Mouse (Mus musculus): ENCODE results near the gene I830077J02Rik. TPM values are rescaled to one million over a fixed set of nuclear protein-coding genes. Genes with fewer than 3 reads are reported as not detected.

The I830077J02Rik gene
- polyA plus RNA-seq, 1 experiment from 2014 or later, result 0.45 TPM

DNA sequence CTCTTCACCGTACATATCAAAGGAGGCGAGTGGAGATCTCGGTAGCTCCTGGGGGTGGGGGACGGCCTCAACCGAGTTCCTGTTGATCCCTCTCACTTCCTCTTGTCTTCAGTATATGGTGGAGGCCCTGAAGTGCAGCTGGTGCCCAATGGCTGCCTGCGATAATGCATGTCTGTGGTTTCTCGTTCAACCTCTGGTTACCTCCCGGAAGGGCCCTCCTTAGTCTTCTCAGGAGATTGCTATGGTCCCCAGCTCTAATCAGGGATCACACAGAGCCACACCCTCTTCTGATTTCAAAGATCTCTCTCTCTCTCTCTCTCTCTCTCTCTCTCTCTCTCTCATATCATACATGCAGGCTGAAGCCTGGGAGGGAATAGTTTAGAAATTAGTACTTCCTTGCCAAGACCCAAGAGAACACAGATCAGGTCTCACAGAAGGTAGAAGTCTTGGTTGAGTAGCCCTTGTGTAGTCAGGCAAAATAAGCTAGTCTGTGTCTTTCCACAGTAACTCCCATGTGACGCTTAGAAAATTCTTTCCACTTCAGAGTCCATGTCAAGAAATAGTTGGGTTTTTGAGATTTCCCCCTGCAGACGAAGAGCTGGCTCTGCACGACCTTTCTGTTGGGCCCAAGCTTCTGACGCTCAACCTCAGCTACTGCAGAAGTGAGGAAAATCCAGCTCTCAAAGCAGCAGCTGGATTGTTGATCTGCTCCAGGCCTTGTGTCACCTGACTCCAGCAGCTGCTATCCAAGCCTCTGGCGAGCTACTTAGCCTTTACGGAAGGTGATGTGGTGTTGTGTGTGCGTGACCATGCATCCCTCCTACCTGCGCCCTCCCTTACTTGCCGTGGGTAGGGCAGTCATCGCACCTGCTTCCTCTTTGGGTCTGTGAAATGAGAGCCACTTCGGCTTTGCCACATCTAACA, 39.6 kb downstream of the I830077J02Rik start:
- Histone ChIP-seq H3K27me3 (ENCODE audit: control insufficient read depth, insufficient read depth, low read length) (no peaks in the 10 kb centered on the region), H3K9me3 (ENCODE audit: control insufficient read depth, low read length) (no peaks in the 10 kb centered on the region), H3K4me3 (replicated peaks; ENCODE audit: low read depth, low read length) (no peak overlapping the region), H3K36me3 (ENCODE audit: control insufficient read depth, insufficient read depth, low read length) (no peaks in the 10 kb centered on the region), H3K4me1 (ENCODE audit: control insufficient read depth, insufficient read depth, low read length) (no peaks in the 10 kb centered on the region), H3K4me2 (ENCODE audit: low read length) (no peak overlapping the region), H3K27ac (replicated peaks; ENCODE audit: low read depth, low read length) (no peak overlapping the region), H3K9ac (replicated peaks; ENCODE audit: low read length) (no peak overlapping the region)
- 89% methylated on average over 19 of the region's 19 CpGs for WGBS
- no peak for ATAC-seq (ENCODE audit: low FRiP score, low TSS enrichment)
- DNase-seq, result no peak

DNA sequence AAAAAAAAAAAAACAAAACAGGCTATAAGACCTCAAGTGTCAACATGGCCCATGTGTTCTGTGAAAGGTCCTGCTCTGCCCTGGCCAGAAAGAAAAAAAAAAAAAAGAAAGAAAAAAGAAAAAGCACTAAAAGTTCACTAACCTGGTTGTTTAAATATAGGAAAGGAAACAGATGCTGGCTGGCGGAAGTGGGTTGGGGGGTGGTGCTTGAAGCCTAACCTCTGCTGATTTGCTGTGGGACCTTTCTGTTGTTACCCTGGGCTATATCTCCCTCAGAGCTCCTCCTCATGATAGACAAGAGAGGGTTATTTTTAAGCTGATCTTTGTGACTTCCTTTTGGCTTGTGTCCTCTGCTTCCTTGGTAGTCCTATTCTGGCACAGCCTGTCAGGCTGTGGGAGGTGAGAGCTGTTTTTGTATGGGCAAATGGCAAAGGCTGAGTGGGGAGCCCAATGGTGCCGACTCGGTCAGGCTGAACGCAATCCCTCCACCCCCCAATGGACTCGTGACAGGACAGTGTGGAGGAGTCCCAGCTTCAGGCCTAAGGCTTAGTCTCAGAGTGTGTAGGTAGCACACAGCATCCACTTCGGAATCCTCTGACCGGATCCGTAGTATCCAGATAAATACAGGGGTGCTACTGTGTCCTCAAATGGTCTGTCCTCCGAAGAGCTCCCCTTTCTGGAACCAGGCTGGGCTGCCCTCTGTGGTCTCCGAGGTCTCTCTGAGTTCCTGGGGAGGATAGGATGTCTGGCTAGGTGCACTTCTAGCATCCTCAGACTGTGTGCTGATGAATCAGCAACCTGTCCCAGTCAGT, 40.5 kb downstream of the I830077J02Rik start:
- Histone ChIP-seq H3K4me2 (ENCODE audit: low read length) (no peak overlapping the region), H3K4me3 (replicated peaks; ENCODE audit: low read depth, low read length) (no peak overlapping the region), H3K27ac (replicated peaks; ENCODE audit: low read depth, low read length) (no peak overlapping the region), H3K9me3 (ENCODE audit: control insufficient read depth, low read length) (no peaks in the 10 kb centered on the region), H3K4me1 (ENCODE audit: control insufficient read depth, insufficient read depth, low read length) (no peaks in the 10 kb centered on the region), H3K27me3 (ENCODE audit: control insufficient read depth, insufficient read depth, low read length) (no peaks in the 10 kb centered on the region), H3K36me3 (ENCODE audit: control insufficient read depth, insufficient read depth, low read length) (no peaks in the 10 kb centered on the region), H3K9ac (replicated peaks; ENCODE audit: low read length) (no peak overlapping the region)
- no peak for DNase-seq
- no peak for ATAC-seq (ENCODE audit: low FRiP score, low TSS enrichment)
- WGBS, result 78% methylated on average over 10 of the region's 10 CpGs

DNA sequence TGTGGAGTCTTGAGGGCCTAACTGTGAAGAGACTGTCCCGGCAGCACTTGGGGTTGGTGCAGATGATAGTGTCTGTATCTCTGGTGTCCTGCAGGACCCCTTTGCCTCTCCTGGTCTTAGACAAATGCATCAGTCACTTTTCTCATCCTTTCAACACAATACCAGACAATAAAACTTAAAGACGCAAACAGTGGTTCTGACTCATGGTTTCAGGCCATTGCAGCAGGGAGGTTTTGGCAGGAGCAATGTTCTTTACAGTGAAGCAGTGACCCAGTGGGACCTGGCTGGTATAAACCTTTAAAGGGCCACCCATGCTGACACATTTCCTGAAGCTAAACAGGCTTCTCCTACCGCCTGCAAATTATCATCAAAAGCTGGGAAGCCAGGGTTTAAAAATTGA, 41.3 kb downstream of the I830077J02Rik start:
- Histone ChIP-seq H3K4me2 (ENCODE audit: low read length) (no peak overlapping the region), H3K9ac (replicated peaks; ENCODE audit: low read length) (no peak overlapping the region), H3K4me3 (replicated peaks; ENCODE audit: low read depth, low read length) (no peak overlapping the region), H3K27ac (replicated peaks; ENCODE audit: low read depth, low read length) (no peak overlapping the region), H3K36me3 (ENCODE audit: control insufficient read depth, insufficient read depth, low read length) (no peaks in the 10 kb centered on the region), H3K27me3 (ENCODE audit: control insufficient read depth, insufficient read depth, low read length) (no peaks in the 10 kb centered on the region), H3K4me1 (ENCODE audit: control insufficient read depth, insufficient read depth, low read length) (no peaks in the 10 kb centered on the region), H3K9me3 (ENCODE audit: control insufficient read depth, low read length) (no peaks in the 10 kb centered on the region)
- ATAC-seq (ENCODE audit: low FRiP score, low TSS enrichment) (no peak), DNase-seq (no peak)
- WGBS, result 84% methylated on average over 3 of the region's 3 CpGs

DNA sequence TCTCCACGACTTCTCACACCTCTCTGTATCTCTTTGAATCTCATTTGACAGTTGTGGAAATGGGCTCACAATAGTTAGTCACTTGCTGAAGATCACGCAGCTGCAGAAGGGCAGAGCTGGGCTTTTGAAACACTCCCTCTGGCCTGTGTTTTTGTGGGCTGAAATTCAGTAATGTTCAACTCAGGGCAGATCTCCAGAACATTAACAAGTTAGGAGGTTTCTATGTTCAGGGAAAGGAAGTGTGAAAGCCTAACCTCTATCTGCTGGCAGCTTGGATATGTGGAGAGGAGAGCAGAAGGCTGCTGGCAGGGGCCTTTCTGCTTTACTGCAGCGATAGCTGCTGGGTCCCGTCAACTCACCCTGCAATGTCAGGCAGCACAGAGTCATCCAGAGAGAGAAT, 42.2 kb downstream of the I830077J02Rik start:
- Histone ChIP-seq H3K9ac (replicated peaks; ENCODE audit: low read length) (no peak overlapping the region), H3K27ac (replicated peaks; ENCODE audit: low read depth, low read length) (no peak overlapping the region), H3K4me3 (replicated peaks; ENCODE audit: low read depth, low read length) (no peak overlapping the region), H3K27me3 (ENCODE audit: control insufficient read depth, insufficient read depth, low read length) (no peaks in the 10 kb centered on the region), H3K36me3 (ENCODE audit: control insufficient read depth, insufficient read depth, low read length) (no peaks in the 10 kb centered on the region), H3K4me1 (ENCODE audit: control insufficient read depth, insufficient read depth, low read length) (no peaks in the 10 kb centered on the region), H3K9me3 (ENCODE audit: control insufficient read depth, low read length) (no peaks in the 10 kb centered on the region), H3K4me2 (ENCODE audit: low read length) (no peak overlapping the region)
- ATAC-seq (ENCODE audit: low FRiP score, low TSS enrichment) (no peak), DNase-seq (no peak)
- WGBS, result 77% methylated on average over 4 of the region's 4 CpGs

DNA sequence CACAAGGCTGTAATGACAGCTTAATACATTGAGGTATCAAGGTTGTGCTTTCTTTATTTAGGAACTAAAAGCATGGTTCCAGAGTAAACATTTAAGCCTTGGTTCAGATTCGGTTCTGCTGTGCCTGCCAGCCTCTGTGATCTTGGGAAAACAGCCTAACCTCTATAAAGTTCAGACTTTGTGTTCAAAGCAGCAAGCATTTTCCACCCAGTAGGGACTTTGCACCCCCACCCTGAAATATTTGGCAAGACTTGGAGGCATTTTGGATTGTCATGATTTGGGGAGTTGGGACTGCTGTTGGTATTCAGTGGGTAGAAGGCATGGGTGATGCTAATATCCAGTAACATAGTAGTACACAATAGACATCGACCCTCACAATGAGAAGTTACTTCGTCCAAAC, 43.5 kb downstream of the I830077J02Rik start:
- WGBS, result 73% methylated on average over 3 of the region's 3 CpGs
- H3K4me1 ChIP-seq (ENCODE audit: control insufficient read depth, insufficient read depth, low read length), result no peaks in the 10 kb centered on the region
- H3K36me3 ChIP-seq (ENCODE audit: control insufficient read depth, insufficient read depth, low read length), result no peaks in the 10 kb centered on the region
- no peak overlapping the region for H3K4me2 ChIP-seq (ENCODE audit: low read length)
- H3K9ac ChIP-seq (replicated peaks; ENCODE audit: low read length), result no peak overlapping the region
- ATAC-seq (ENCODE audit: low FRiP score, low TSS enrichment) (no peak), DNase-seq (no peak)
- no peak overlapping the region for H3K4me3 ChIP-seq (replicated peaks; ENCODE audit: low read depth, low read length)
- no peaks in the 10 kb centered on the region for H3K27me3 ChIP-seq (ENCODE audit: control insufficient read depth, insufficient read depth, low read length)
- H3K9me3 ChIP-seq (ENCODE audit: control insufficient read depth, low read length), result no peaks in the 10 kb centered on the region
- H3K27ac ChIP-seq (replicated peaks; ENCODE audit: low read depth, low read length), result no peak overlapping the region

DNA sequence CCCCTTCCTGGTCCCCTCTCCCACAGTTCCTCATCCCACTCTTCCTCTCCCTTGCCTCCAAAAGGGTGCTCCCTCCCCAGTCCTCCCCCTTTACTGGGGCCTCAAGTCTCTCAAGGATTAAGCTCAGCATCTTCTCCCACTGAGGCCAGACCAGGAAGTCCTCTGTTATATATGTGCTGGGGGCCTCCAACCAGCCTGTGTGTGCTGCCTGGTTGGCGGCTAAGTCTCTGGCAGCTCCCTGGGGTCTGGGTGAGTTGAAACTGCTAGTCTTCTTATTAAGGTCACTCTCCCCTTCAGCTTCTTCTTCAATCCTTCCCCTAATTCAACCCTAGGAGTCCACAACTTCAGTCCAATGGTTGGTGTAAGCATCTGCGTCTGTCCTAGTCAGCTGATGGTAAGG, 49.4 kb downstream of the I830077J02Rik start:
- Histone ChIP-seq H3K9ac (replicated peaks; ENCODE audit: low read length) (no peak overlapping the region), H3K27ac (replicated peaks; ENCODE audit: low read depth, low read length) (no peak overlapping the region), H3K4me2 (ENCODE audit: low read length) (no peak overlapping the region), H3K9me3 (ENCODE audit: control insufficient read depth, low read length) (no peaks in the 10 kb centered on the region), H3K36me3 (ENCODE audit: control insufficient read depth, insufficient read depth, low read length) (no peaks in the 10 kb centered on the region), H3K4me1 (ENCODE audit: control insufficient read depth, insufficient read depth, low read length) (no peaks in the 10 kb centered on the region), H3K4me3 (replicated peaks; ENCODE audit: low read depth, low read length) (no peak overlapping the region), H3K27me3 (ENCODE audit: control insufficient read depth, insufficient read depth, low read length) (no peaks in the 10 kb centered on the region)
- ATAC-seq (ENCODE audit: low FRiP score, low TSS enrichment) (no peak), DNase-seq (no peak)
- 97% methylated on average over 2 of the region's 2 CpGs for WGBS

DNA sequence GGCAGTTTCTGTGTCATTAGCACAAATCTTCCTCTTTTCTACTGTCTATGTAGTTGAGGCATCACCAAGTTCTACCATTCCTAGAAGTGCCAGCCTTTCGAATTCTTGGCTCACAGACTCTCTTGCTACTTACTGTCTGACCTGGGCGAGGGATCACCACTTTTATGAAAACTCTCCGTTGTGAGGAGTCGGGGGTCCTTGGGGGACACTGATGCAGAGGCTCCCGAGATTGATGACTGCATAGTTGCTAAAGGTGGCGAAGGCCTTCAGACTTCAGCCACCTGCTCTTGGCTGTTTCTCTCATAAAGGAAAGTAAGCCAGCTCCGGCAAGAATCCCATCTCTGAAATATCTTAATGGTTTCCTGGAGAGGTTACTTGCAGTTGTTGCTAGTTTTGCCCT, 50.4 kb downstream of the I830077J02Rik start:
- Histone ChIP-seq H3K27ac (replicated peaks; ENCODE audit: low read depth, low read length) (no peak overlapping the region), H3K4me2 (ENCODE audit: low read length) (no peak overlapping the region), H3K36me3 (ENCODE audit: control insufficient read depth, insufficient read depth, low read length) (no peaks in the 10 kb centered on the region), H3K4me3 (replicated peaks; ENCODE audit: low read depth, low read length) (no peak overlapping the region), H3K27me3 (ENCODE audit: control insufficient read depth, insufficient read depth, low read length) (no peaks in the 10 kb centered on the region), H3K4me1 (ENCODE audit: control insufficient read depth, insufficient read depth, low read length) (no peaks in the 10 kb centered on the region), H3K9me3 (ENCODE audit: control insufficient read depth, low read length) (no peaks in the 10 kb centered on the region), H3K9ac (replicated peaks; ENCODE audit: low read length) (no peak overlapping the region)
- no peak for DNase-seq
- WGBS, result 92% methylated on average over 7 of the region's 7 CpGs
- no peak for ATAC-seq (ENCODE audit: low FRiP score, low TSS enrichment)

DNA sequence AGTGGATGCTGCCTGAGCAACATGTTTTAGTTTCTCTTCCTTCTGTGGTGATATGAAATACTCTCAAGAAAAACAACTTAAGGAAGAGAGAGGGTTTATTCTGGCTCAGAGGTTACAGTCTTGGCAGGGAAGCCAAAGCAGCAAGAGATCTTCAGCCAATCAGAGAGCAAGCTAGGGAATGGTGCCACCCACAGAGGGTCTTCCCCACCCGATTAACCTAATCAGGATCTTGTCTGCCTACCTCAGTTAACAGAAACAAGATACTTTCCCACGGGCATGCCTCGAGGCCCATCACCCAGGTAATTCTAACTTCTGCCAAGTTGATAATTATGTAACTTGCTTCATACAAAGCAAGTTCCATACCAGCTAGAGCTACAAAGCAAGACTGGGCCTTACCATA, 52.0 kb downstream of the I830077J02Rik start:
- DNase-seq (no peak), ATAC-seq (ENCODE audit: low FRiP score, low TSS enrichment) (no peak)
- Histone ChIP-seq H3K9me3 (ENCODE audit: control insufficient read depth, low read length) (no peaks in the 10 kb centered on the region), H3K4me3 (replicated peaks; ENCODE audit: low read depth, low read length) (no peak overlapping the region), H3K4me2 (ENCODE audit: low read length) (no peak overlapping the region), H3K36me3 (ENCODE audit: control insufficient read depth, insufficient read depth, low read length) (no peaks in the 10 kb centered on the region), H3K27me3 (ENCODE audit: control insufficient read depth, insufficient read depth, low read length) (no peaks in the 10 kb centered on the region), H3K9ac (replicated peaks; ENCODE audit: low read length) (no peak overlapping the region), H3K27ac (replicated peaks; ENCODE audit: low read depth, low read length) (no peak overlapping the region), H3K4me1 (ENCODE audit: control insufficient read depth, insufficient read depth, low read length) (no peaks in the 10 kb centered on the region)
- WGBS, result 82% methylated on average over 3 of the region's 3 CpGs

All from midbrain, embryonic 14.5 days (tissue).